Comparison of ENCODE assay signal across 26 mouse cellular contexts in the genomic region with DNA sequence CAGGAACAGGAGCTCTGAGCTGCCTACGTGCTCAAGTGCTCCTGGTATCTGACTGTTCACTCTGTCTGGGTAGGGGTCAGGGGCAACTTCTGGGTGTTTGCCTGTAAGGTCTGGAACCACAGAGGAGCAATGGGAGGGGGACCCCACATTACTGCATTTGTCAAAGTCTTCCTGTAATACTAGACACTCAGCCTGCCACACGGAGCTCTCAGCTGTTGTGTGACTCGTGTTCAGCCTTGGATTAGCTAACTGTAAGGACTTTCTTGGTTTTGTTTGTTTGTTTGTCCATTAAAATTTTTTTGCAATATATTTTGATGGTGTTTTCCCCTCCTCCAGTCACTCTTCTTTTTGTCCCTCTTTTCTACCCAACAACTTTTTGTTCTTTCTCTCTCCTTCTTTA.
DNase-seq lines count a peak whose midpoint lies in the region; ATAC-seq and TF ChIP-seq lines count a peak whose summit lies in the region.
"Had no signal": no experiment of that assay in that cellular context is flagged by ENCODE, and none has a peak within 500 bp of the region (broad histone marks: within the 10 kb centered on the region; RNA-seq: fewer than 3 reads in every experiment).

No protein-coding gene starts in this region.

- no peak overlapping the region for H3K4me3 ChIP-seq in midbrain, embryonic 10.5 days
- H3K4me3 ChIP-seq in midbrain, embryonic 16.5 days (ENCODE audit: low read depth, low read length), result no peak overlapping the region
- H3K4me3 ChIP-seq in embryonic facial prominence, embryonic 14.5 days (ENCODE audit: low read depth, low read length), result no peak overlapping the region
- no peak overlapping the region for H3K4me3 ChIP-seq in limb, embryonic 12.5 days (replicated peaks)
- H3K4me3 ChIP-seq in myocyte, result no peak overlapping the region
- H3K4me3 ChIP-seq: embryonic facial prominence, embryonic 12.5 days; embryonic facial prominence, embryonic 15.5 days; erythroblast, embryonic 14.5 days; forebrain, embryonic 10.5 days; forebrain, embryonic 12.5 days had no signal

- H3K27ac ChIP-seq in midbrain, embryonic 10.5 days (replicated peaks), result 0 out of 2 replicates have a peak overlapping the region, but pooled peaks have one; percentile 1
- no peak overlapping the region for H3K27ac ChIP-seq in midbrain, embryonic 16.5 days (ENCODE audit: low read length)
- H3K27ac ChIP-seq in embryonic facial prominence, embryonic 14.5 days (replicated peaks; ENCODE audit: low read depth, low read length), result no peak overlapping the region
- H3K27ac ChIP-seq in limb, embryonic 12.5 days, result 0 out of 2 replicates have a peak overlapping the region, but pooled peaks have one; percentile 7
- H3K27ac ChIP-seq: embryonic facial prominence, embryonic 12.5 days; embryonic facial prominence, embryonic 15.5 days; forebrain, embryonic 10.5 days; forebrain, embryonic 12.5 days had no signal

- no peak overlapping the region for H3ac ChIP-seq in myocyte (ENCODE audit: control insufficient read depth, insufficient read length)

- H3K9ac ChIP-seq in midbrain, embryonic 16.5 days (ENCODE audit: low read depth, low read length), result no peak overlapping the region
- H3K9ac ChIP-seq in embryonic facial prominence, embryonic 14.5 days (ENCODE audit: low read depth, low read length), result no peak overlapping the region
- H3K9ac ChIP-seq in limb, embryonic 12.5 days (replicated peaks), result no peak overlapping the region
- H3K9ac ChIP-seq: embryonic facial prominence, embryonic 12.5 days; embryonic facial prominence, embryonic 15.5 days; forebrain, embryonic 12.5 days had no signal

- H3K4me1 ChIP-seq in midbrain, embryonic 10.5 days, result peaks cover 10% of the 10 kb centered on the region; the same call in 1 of the 2 replicates
- H3K4me1 ChIP-seq in midbrain, embryonic 16.5 days (ENCODE audit: control insufficient read depth, insufficient read depth, low read length), result no peaks in the 10 kb centered on the region
- no peaks in the 10 kb centered on the region for H3K4me1 ChIP-seq in embryonic facial prominence, embryonic 14.5 days (ENCODE audit: control insufficient read depth, insufficient read depth, low read length)
- peaks cover 7% of the 10 kb centered on the region; the same call in 1 of the 2 replicates for H3K4me1 ChIP-seq in limb, embryonic 12.5 days (replicated peaks)
- H3K4me1 ChIP-seq: forebrain, embryonic 12.5 days had no signal

- ATAC-seq in midbrain, embryonic 16.5 days, result no peak
- no peak for ATAC-seq in embryonic facial prominence, embryonic 14.5 days (ENCODE audit: low read depth)
- ATAC-seq in limb, embryonic 12.5 days (ENCODE audit: insufficient number of reproducible peaks, insufficient read depth, low FRiP score, low TSS enrichment, low read depth), result no peak
- ATAC-seq: activated CD4-positive, CD25-positive, alpha-beta regulatory T cell, adult 4 months; forebrain, embryonic 14.5 days; forebrain, embryonic 16.5 days; Patski had no signal

- WGBS in midbrain, embryonic 10.5 days, result 69% methylated on average over 3 of the region's 3 CpGs
- WGBS in midbrain, embryonic 16.5 days, result 57% methylated on average over 3 of the region's 3 CpGs
- WGBS in embryonic facial prominence, embryonic 14.5 days, result 29% methylated on average over 3 of the region's 3 CpGs
- WGBS in limb, embryonic 12.5 days, result 42% methylated on average over 3 of the region's 3 CpGs

- DNase-seq in midbrain, embryonic 10.5 days (ENCODE audit: low spot score), result no peak
- peak; percentile 62 for DNase-seq in embryonic facial prominence, embryonic 14.5 days (ENCODE audit: low spot score)
- no peak for DNase-seq in frontal cortex, postnatal 10 days (ENCODE audit: low spot score in 2 of 2)
- DNase-seq in MN1 (ENCODE audit: low spot score), result no peak
- DNase-seq in thymus, adult 18-20 months, result no peak
- DNase-seq: adrenal gland, adult 8-10 months; adrenal gland, postnatal 14 days; adrenal gland, postnatal 36 days; cerebellum, adult 11-12 months; cerebellum, adult 2 months; cerebellum, adult 9-10 months; cerebellum, postnatal 14 days; cerebellum, postnatal 36 days; embryo, embryonic 11 days had no signal

- H3K9me3 ChIP-seq in midbrain, embryonic 10.5 days (replicated peaks), result no peaks in the 10 kb centered on the region
- no peaks in the 10 kb centered on the region for H3K9me3 ChIP-seq in midbrain, embryonic 16.5 days (replicated peaks; ENCODE audit: control insufficient read depth, low read length, poor library complexity, severe bottlenecking)
- no peaks in the 10 kb centered on the region for H3K9me3 ChIP-seq in embryonic facial prominence, embryonic 14.5 days (ENCODE audit: control insufficient read depth, low read length)
- no peaks in the 10 kb centered on the region for H3K9me3 ChIP-seq in limb, embryonic 12.5 days
- H3K9me3 ChIP-seq: embryonic facial prominence, embryonic 12.5 days; embryonic facial prominence, embryonic 15.5 days; forebrain, embryonic 10.5 days; forebrain, embryonic 12.5 days had no signal

- TF ChIP-seq POLR2A in myocyte (IDR thresholded peaks at IDR 0.05; ENCODE audit: insufficient read length, low read depth), result no peak

- H3K27me3 ChIP-seq in midbrain, embryonic 10.5 days (ENCODE audit: low read depth, poor library complexity, severe bottlenecking), result no peaks in the 10 kb centered on the region
- H3K27me3 ChIP-seq in midbrain, embryonic 16.5 days (ENCODE audit: control insufficient read depth, insufficient read depth, low read depth, low read length), result no peaks in the 10 kb centered on the region; the same call in 1 of the 2 replicates
- no peaks in the 10 kb centered on the region for H3K27me3 ChIP-seq in embryonic facial prominence, embryonic 14.5 days (replicated peaks; ENCODE audit: control insufficient read depth, insufficient read depth, low read length)
- no peaks in the 10 kb centered on the region for H3K27me3 ChIP-seq in limb, embryonic 12.5 days
- no peaks in the 10 kb centered on the region for H3K27me3 ChIP-seq in myocyte (ENCODE audit: control insufficient read depth, insufficient read depth, insufficient read length)
- H3K27me3 ChIP-seq: embryonic facial prominence, embryonic 12.5 days; embryonic facial prominence, embryonic 15.5 days; forebrain, embryonic 12.5 days; Patski had no signal

- no peak overlapping the region for H3K4me2 ChIP-seq in midbrain, embryonic 16.5 days (ENCODE audit: low read length)
- H3K4me2 ChIP-seq in embryonic facial prominence, embryonic 14.5 days (ENCODE audit: low read depth, low read length), result no peak overlapping the region
- H3K4me2 ChIP-seq in limb, embryonic 12.5 days, result no peak overlapping the region
- peak overlapping the region; percentile 48 for H3K4me2 ChIP-seq in myocyte (ENCODE audit: low read depth)
- H3K4me2 ChIP-seq: embryonic facial prominence, embryonic 12.5 days; embryonic facial prominence, embryonic 15.5 days; forebrain, embryonic 12.5 days had no signal

- no peaks in the 10 kb centered on the region for H3K36me3 ChIP-seq in midbrain, embryonic 10.5 days
- H3K36me3 ChIP-seq in midbrain, embryonic 16.5 days (ENCODE audit: control insufficient read depth, insufficient read depth, low read length), result no peaks in the 10 kb centered on the region
- no peaks in the 10 kb centered on the region for H3K36me3 ChIP-seq in embryonic facial prominence, embryonic 14.5 days (ENCODE audit: control insufficient read depth, insufficient read depth, low read length)
- no peaks in the 10 kb centered on the region for H3K36me3 ChIP-seq in limb, embryonic 12.5 days
- no peaks in the 10 kb centered on the region for H3K36me3 ChIP-seq in myocyte (ENCODE audit: control insufficient read depth, insufficient read depth)
- H3K36me3 ChIP-seq: embryonic facial prominence, embryonic 12.5 days; embryonic facial prominence, embryonic 15.5 days; forebrain, embryonic 10.5 days; forebrain, embryonic 12.5 days had no signal

- no peaks in the 10 kb centered on the region for H3K79me2 ChIP-seq in myocyte (ENCODE audit: control insufficient read depth, insufficient read depth)

TF ChIP-seq in myocyte, 11 proteins besides CTCF, POLR2A, EP300 and RAD21:
- TF ChIP-seq MYOD1 (IDR thresholded peaks at IDR 0.05; ENCODE audit: control insufficient read depth in 1 of 3, insufficient read length in 2 of 3, low read depth in 2 of 3), result peak in 2 of 3 experiments; percentile 63 to 74
- no peak for TF ChIP-seq CEBPB (IDR thresholded peaks at IDR 0.05; ENCODE audit: insufficient read depth, poor library complexity, severe bottlenecking)
- no peak for TF ChIP-seq REST (IDR thresholded peaks at IDR 0.05; ENCODE audit: insufficient read depth, insufficient read length)
- no peak for TF ChIP-seq POLR2AphosphoS2 (IDR thresholded peaks at IDR 0.05; ENCODE audit: insufficient read length, low read depth)
- TF ChIP-seq TCF12 (IDR thresholded peaks at IDR 0.05; ENCODE audit: insufficient read depth, poor library complexity, severe bottlenecking), result no peak
- no peak for TF ChIP-seq USF1 (IDR thresholded peaks at IDR 0.05; ENCODE audit: low read depth)
- peak in 2 of 3 experiments; percentile 58 to 60 for TF ChIP-seq MYOG (IDR thresholded peaks at IDR 0.05; ENCODE audit: control insufficient read depth in 1 of 3, insufficient read depth in 1 of 3, insufficient read length in 2 of 3, low read depth in 2 of 3)
- no peak for TF ChIP-seq SRF (IDR thresholded peaks at IDR 0.05; ENCODE audit: control insufficient read depth, insufficient read length, low read depth)
- no peak for TF ChIP-seq MAX (IDR thresholded peaks at IDR 0.05; ENCODE audit: low read depth)
- TF ChIP-seq TCF3 (IDR thresholded peaks at IDR 0.05; ENCODE audit: insufficient read length, low read depth), result no peak
- no peak for TF ChIP-seq E2F4 (IDR thresholded peaks at IDR 0.05; ENCODE audit: insufficient read depth)

Comparison
In these comparisons a context has a peak if more than half of its experiments do, and no peak if none do; other contexts are left out.
1. H3K27ac ChIP-seq: peak in midbrain, embryonic 10.5 days (single experiment) and limb, embryonic 12.5 days (single experiment); none in midbrain, embryonic 16.5 days (single experiment) and embryonic facial prominence, embryonic 14.5 days (single experiment).